Mouse (Mus musculus): ENCODE measurements around the gene Ppp1r27. TPM values are rescaled to one million over a fixed set of nuclear protein-coding genes. Genes with fewer than 3 reads are reported as not detected.

The Ppp1r27 gene
- polyA plus RNA-seq (2014; fragmentation: Illumina TruSeq; extraction: RNeasy Lipid Tissue Mini Kit (QIAGEN cat#74804); ENCODE audit: low read depth, low replicate concordance), result not detected

GRCm38 (mm10) chr11:120550810-120551440 is at the start of gene Ppp1r27:
Gene Ppp1r27 (minus strand): TSS chr11:120551132.

GRCm38 (mm10) chr11:120598283-120598989 is 47.5 kb upstream of the Ppp1r27 start, which contains the start of the genes Alyref and Anapc11:
Gene Alyref (minus strand): TSS chr11:120598365.
Gene Anapc11 (plus strand): TSS chr11:120598421.

GRCm38 (mm10) chr11:120581490-120582267 is 30.7 kb upstream of the Ppp1r27 start, which contains the start of gene Arhgdia:
Gene Arhgdia (minus strand): TSS chr11:120581624.

GRCm38 (mm10) chr11:120572752-120573584 is 22.0 kb upstream of the Ppp1r27 start, which contains the start of gene P4hb:
Gene P4hb (minus strand): TSS chr11:120573253.

GRCm38 (mm10) chr11:120549168-120549945 is 1.6 kb downstream of the Ppp1r27 start, which contains the start of gene Mcrip1:
Gene Mcrip1 (minus strand): TSS chr11:120549727.

GRCm38 (mm10) chr11:120530085-120530964 is 20.6 kb downstream of the Ppp1r27 start, which contains the start of gene Gcgr:
Gene Gcgr (plus strand): TSS chr11:120530699.

Other genes starting within 250 kb of the Ppp1r27 start
- gene Actg1, start 202.6 kb downstream of the Ppp1r27 start, polyA plus RNA-seq (2014; fragmentation: Illumina TruSeq; extraction: RNeasy Lipid Tissue Mini Kit (QIAGEN cat#74804); ENCODE audit: low read depth, low replicate concordance), result 656 TPM
- gene Fscn2, start 189.6 kb downstream of the Ppp1r27 start, polyA plus RNA-seq (2014; fragmentation: Illumina TruSeq; extraction: RNeasy Lipid Tissue Mini Kit (QIAGEN cat#74804); ENCODE audit: low read depth, low replicate concordance), result not detected
- not detected for gene Faap100, start 172.4 kb downstream of the Ppp1r27 start, polyA plus RNA-seq (2014; fragmentation: Illumina TruSeq; extraction: RNeasy Lipid Tissue Mini Kit (QIAGEN cat#74804); ENCODE audit: low read depth, low replicate concordance)
- 13.1 TPM for gene Nploc4, start 113.4 kb downstream of the Ppp1r27 start, polyA plus RNA-seq (2014; fragmentation: Illumina TruSeq; extraction: RNeasy Lipid Tissue Mini Kit (QIAGEN cat#74804); ENCODE audit: low read depth, low replicate concordance)
- gene Tspan10, start 108.5 kb downstream of the Ppp1r27 start, polyA plus RNA-seq (2014; fragmentation: Illumina TruSeq; extraction: RNeasy Lipid Tissue Mini Kit (QIAGEN cat#74804); ENCODE audit: low read depth, low replicate concordance), result not detected
- not detected for gene Pde6g, start 97.6 kb downstream of the Ppp1r27 start, polyA plus RNA-seq (2014; fragmentation: Illumina TruSeq; extraction: RNeasy Lipid Tissue Mini Kit (QIAGEN cat#74804); ENCODE audit: low read depth, low replicate concordance)
- gene Oxld1, start 93.1 kb downstream of the Ppp1r27 start, polyA plus RNA-seq (2014; fragmentation: Illumina TruSeq; extraction: RNeasy Lipid Tissue Mini Kit (QIAGEN cat#74804); ENCODE audit: low read depth, low replicate concordance), result not detected
- gene Ccdc137, start 93.0 kb downstream of the Ppp1r27 start, polyA plus RNA-seq (2014; fragmentation: Illumina TruSeq; extraction: RNeasy Lipid Tissue Mini Kit (QIAGEN cat#74804); ENCODE audit: low read depth, low replicate concordance), result 12.8 TPM
- gene Arl16, start 83.5 kb downstream of the Ppp1r27 start, polyA plus RNA-seq (2014; fragmentation: Illumina TruSeq; extraction: RNeasy Lipid Tissue Mini Kit (QIAGEN cat#74804); ENCODE audit: low read depth, low replicate concordance), result 9.9 TPM
- gene Mrpl12, start 66.5 kb downstream of the Ppp1r27 start, polyA plus RNA-seq (2014; fragmentation: Illumina TruSeq; extraction: RNeasy Lipid Tissue Mini Kit (QIAGEN cat#74804); ENCODE audit: low read depth, low replicate concordance), result 6.1 TPM
- gene Slc25a10, start 59.3 kb downstream of the Ppp1r27 start, polyA plus RNA-seq (2014; fragmentation: Illumina TruSeq; extraction: RNeasy Lipid Tissue Mini Kit (QIAGEN cat#74804); ENCODE audit: low read depth, low replicate concordance), result 2.5 TPM
- gene Gcgr, start 20.4 kb downstream of the Ppp1r27 start, polyA plus RNA-seq (2014; fragmentation: Illumina TruSeq; extraction: RNeasy Lipid Tissue Mini Kit (QIAGEN cat#74804); ENCODE audit: low read depth, low replicate concordance), result 2.3 TPM
- 0.89 TPM for gene Mcrip1, start 1.4 kb downstream of the Ppp1r27 start, polyA plus RNA-seq (2014; fragmentation: Illumina TruSeq; extraction: RNeasy Lipid Tissue Mini Kit (QIAGEN cat#74804); ENCODE audit: low read depth, low replicate concordance)
- gene P4hb, start 22.1 kb upstream of the Ppp1r27 start, polyA plus RNA-seq (2014; fragmentation: Illumina TruSeq; extraction: RNeasy Lipid Tissue Mini Kit (QIAGEN cat#74804); ENCODE audit: low read depth, low replicate concordance), result 238 TPM
- gene Arhgdia, start 30.5 kb upstream of the Ppp1r27 start, polyA plus RNA-seq (2014; fragmentation: Illumina TruSeq; extraction: RNeasy Lipid Tissue Mini Kit (QIAGEN cat#74804); ENCODE audit: low read depth, low replicate concordance), result 20.6 TPM
- 11.9 TPM for gene Alyref, start 47.2 kb upstream of the Ppp1r27 start, polyA plus RNA-seq (2014; fragmentation: Illumina TruSeq; extraction: RNeasy Lipid Tissue Mini Kit (QIAGEN cat#74804); ENCODE audit: low read depth, low replicate concordance)
- 7.1 TPM for gene Anapc11, start 47.3 kb upstream of the Ppp1r27 start, polyA plus RNA-seq (2014; fragmentation: Illumina TruSeq; extraction: RNeasy Lipid Tissue Mini Kit (QIAGEN cat#74804); ENCODE audit: low read depth, low replicate concordance)
- not detected for gene Npb, start 57.3 kb upstream of the Ppp1r27 start, polyA plus RNA-seq (2014; fragmentation: Illumina TruSeq; extraction: RNeasy Lipid Tissue Mini Kit (QIAGEN cat#74804); ENCODE audit: low read depth, low replicate concordance)
- 15.0 TPM for gene Pcyt2, start 66.8 kb upstream of the Ppp1r27 start, polyA plus RNA-seq (2014; fragmentation: Illumina TruSeq; extraction: RNeasy Lipid Tissue Mini Kit (QIAGEN cat#74804); ENCODE audit: low read depth, low replicate concordance)
- 3.0 TPM for gene Sirt7, start 74.1 kb upstream of the Ppp1r27 start, polyA plus RNA-seq (2014; fragmentation: Illumina TruSeq; extraction: RNeasy Lipid Tissue Mini Kit (QIAGEN cat#74804); ENCODE audit: low read depth, low replicate concordance)
- 11.3 TPM for gene Mafg, start 82.5 kb upstream of the Ppp1r27 start, polyA plus RNA-seq (2014; fragmentation: Illumina TruSeq; extraction: RNeasy Lipid Tissue Mini Kit (QIAGEN cat#74804); ENCODE audit: low read depth, low replicate concordance)
- 0.32 TPM for gene Pycr1, start 92.6 kb upstream of the Ppp1r27 start, polyA plus RNA-seq (2014; fragmentation: Illumina TruSeq; extraction: RNeasy Lipid Tissue Mini Kit (QIAGEN cat#74804); ENCODE audit: low read depth, low replicate concordance)
- not detected for gene Myadml2, start 97.0 kb upstream of the Ppp1r27 start, polyA plus RNA-seq (2014; fragmentation: Illumina TruSeq; extraction: RNeasy Lipid Tissue Mini Kit (QIAGEN cat#74804); ENCODE audit: low read depth, low replicate concordance)
- not detected for gene Notum, start 110.0 kb upstream of the Ppp1r27 start, polyA plus RNA-seq (2014; fragmentation: Illumina TruSeq; extraction: RNeasy Lipid Tissue Mini Kit (QIAGEN cat#74804); ENCODE audit: low read depth, low replicate concordance)
- 1.6 TPM for gene Aspscr1, start 121.8 kb upstream of the Ppp1r27 start, polyA plus RNA-seq (2014; fragmentation: Illumina TruSeq; extraction: RNeasy Lipid Tissue Mini Kit (QIAGEN cat#74804); ENCODE audit: low read depth, low replicate concordance)
- gene Cenpx, start 162.6 kb upstream of the Ppp1r27 start, polyA plus RNA-seq (2014; fragmentation: Illumina TruSeq; extraction: RNeasy Lipid Tissue Mini Kit (QIAGEN cat#74804); ENCODE audit: low read depth, low replicate concordance), result 0.97 TPM
- 0.24 TPM for gene Lrrc45, start 162.8 kb upstream of the Ppp1r27 start, polyA plus RNA-seq (2014; fragmentation: Illumina TruSeq; extraction: RNeasy Lipid Tissue Mini Kit (QIAGEN cat#74804); ENCODE audit: low read depth, low replicate concordance)
- gene Rac3, start 170.3 kb upstream of the Ppp1r27 start, polyA plus RNA-seq (2014; fragmentation: Illumina TruSeq; extraction: RNeasy Lipid Tissue Mini Kit (QIAGEN cat#74804); ENCODE audit: low read depth, low replicate concordance), result not detected
- 1.3 TPM for gene Dcxr, start 176.1 kb upstream of the Ppp1r27 start, polyA plus RNA-seq (2014; fragmentation: Illumina TruSeq; extraction: RNeasy Lipid Tissue Mini Kit (QIAGEN cat#74804); ENCODE audit: low read depth, low replicate concordance)
- not detected for gene Cbr2, start 181.0 kb upstream of the Ppp1r27 start, polyA plus RNA-seq (2014; fragmentation: Illumina TruSeq; extraction: RNeasy Lipid Tissue Mini Kit (QIAGEN cat#74804); ENCODE audit: low read depth, low replicate concordance)
- gene Hmga1b, start 211.7 kb upstream of the Ppp1r27 start, polyA plus RNA-seq (2014; fragmentation: Illumina TruSeq; extraction: RNeasy Lipid Tissue Mini Kit (QIAGEN cat#74804); ENCODE audit: low read depth, low replicate concordance), result not detected
- gene Rfng, start 233.1 kb upstream of the Ppp1r27 start, polyA plus RNA-seq (2014; fragmentation: Illumina TruSeq; extraction: RNeasy Lipid Tissue Mini Kit (QIAGEN cat#74804); ENCODE audit: low read depth, low replicate concordance), result not detected
- 17.3 TPM for gene Gps1, start 233.1 kb upstream of the Ppp1r27 start, polyA plus RNA-seq (2014; fragmentation: Illumina TruSeq; extraction: RNeasy Lipid Tissue Mini Kit (QIAGEN cat#74804); ENCODE audit: low read depth, low replicate concordance)
- 7.1 TPM for gene Dus1l, start 245.3 kb upstream of the Ppp1r27 start, polyA plus RNA-seq (2014; fragmentation: Illumina TruSeq; extraction: RNeasy Lipid Tissue Mini Kit (QIAGEN cat#74804); ENCODE audit: low read depth, low replicate concordance)

Measured in kidney, adult 10 weeks (tissue).